Mouse (Mus musculus) heart, adult 2 months (tissue): ENCODE results near the gene Hs3st2. TPM values are rescaled to one million over a fixed set of nuclear protein-coding genes. Genes with fewer than 3 reads are reported as not detected.

Experiments used
- DNase-seq, 2 experiments: peaks; one replicate each; pipeline ENCODE4 v3.0.0; 2021
- H3K27ac ChIP-seq: fragments of 200-600 bp; 2 replicates; pipeline ENCODE4 v1.8.1; 2022
- H3K27me3 ChIP-seq: fragments of 200-500 bp; 2 replicates; pipeline ENCODE4 v1.6.1; 2012; ENCODE audit warnings: mild to moderate bottlenecking, low read length, inconsistent platforms, mixed read lengths; ENCODE audit not compliant: control insufficient read depth, insufficient read depth
- H3K36me3 ChIP-seq: fragments of 200-500 bp; 2 replicates; pipeline ENCODE4 v1.6.1; 2012; ENCODE audit warnings: low read length, inconsistent platforms; ENCODE audit not compliant: control insufficient read depth, insufficient read depth
- H3K4me1 ChIP-seq: fragments of 200-500 bp; 2 replicates; pipeline ENCODE4 v1.6.1; 2011; ENCODE audit warnings: low read length; ENCODE audit not compliant: control insufficient read depth, insufficient read depth
- H3K4me3 ChIP-seq: fragments of 200-600 bp; 2 replicates; pipeline ENCODE4 v1.8.1; 2022
- H3K79me2 ChIP-seq: fragments of 200-500 bp; replicated peaks from 2 replicates; pipeline ENCODE4 v1.6.1; 2012; ENCODE audit warnings: mild to moderate bottlenecking, inconsistent platforms, low read length, moderate library complexity, mixed read lengths; ENCODE audit not compliant: control insufficient read depth, insufficient read depth
- H3K9ac ChIP-seq: fragments of 200-500 bp; 2 replicates; pipeline ENCODE4 v1.6.1; 2012; ENCODE audit warnings: low read depth, mild to moderate bottlenecking, control low read depth, inconsistent platforms, low read length, mixed read lengths
- CTCF ChIP-seq: fragments of 200-600 bp; IDR thresholded peaks from 2 replicates; pipeline ENCODE4 v1.8.1; 2022; ENCODE audit warnings: antibody characterized with exemption, mild to moderate bottlenecking, moderate library complexity
- EP300 ChIP-seq: fragments of 200-500 bp; IDR thresholded peaks from 2 replicates; pipeline ENCODE4 v1.6.1; 2011; ENCODE audit warnings: low read depth, low read length, control low read depth; ENCODE audit not compliant: insufficient read depth
- POLR2A ChIP-seq: fragments of 200-500 bp; IDR thresholded peaks from 2 replicates; pipeline ENCODE4 v1.6.1; 2011; ENCODE audit warnings: mild to moderate bottlenecking, low read depth, low read length, control low read depth; ENCODE audit not compliant: insufficient read depth
- WGBS: fragments of 180-500 bp; shearing (Covaris S2); methylation state at CpG from one replicate; pipeline ENCODE4 v1.1.7; 2018; 5-methylcytosine and 5-hydroxymethylcytosine counted together
- intact Hi-C: fragments of 180-260 bp; cut with DNase I; formaldehyde crosslinking; loops from one replicate; pipeline ENCODE4 v1.15.1; 2025
- polyA plus RNA-seq: library from polyadenylated mRNA; depleted of rRNA; stranded (reverse); fragments of >200 nt; gene quantifications from 2 replicates; pipeline ENCODE4 v1.2.3, GENCODE M21; 2012
- total RNA-seq, 2 experiments: library from RNA; stranded (reverse); gene quantifications; 2 replicates each; pipeline ENCODE4 v1.2.3; 2021

Gene Hs3st2
- total and polyA plus RNA-seq, 3 experiments = not detected

DNA sequence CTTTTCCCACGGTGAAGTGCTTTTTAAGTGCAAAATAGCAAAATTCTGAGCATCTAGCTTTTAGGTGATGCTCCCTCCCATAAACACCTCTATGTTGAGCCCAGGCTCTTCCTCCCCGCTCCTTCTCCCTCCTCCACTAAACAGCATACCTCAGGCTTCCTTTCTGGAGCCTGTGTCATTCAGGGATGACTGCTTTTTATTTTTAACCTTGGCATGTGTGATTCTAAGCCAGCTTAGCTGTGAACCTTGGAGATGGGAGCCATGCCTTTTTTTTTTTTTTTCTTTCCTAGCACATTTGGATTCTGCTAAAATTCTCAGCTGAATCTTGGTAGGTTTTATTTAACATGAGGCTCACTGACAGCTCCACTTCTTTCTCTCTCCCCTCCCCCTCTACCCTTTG, 3.2 kb downstream of the Hs3st2 start:
- H3K27ac ChIP-seq = no peak overlapping the region
- no peak overlapping the region for H3K4me3 ChIP-seq
- H3K9ac ChIP-seq = no peak overlapping the region
- 84% methylated on average over 2 of the region's 2 CpGs for WGBS
- H3K4me1 ChIP-seq = no peaks in the 10 kb centered on the region
- H3K27me3 ChIP-seq = peaks cover 6% of the 10 kb centered on the region
- no peak for DNase-seq
- no peaks in the 10 kb centered on the region for H3K79me2 ChIP-seq
- TF ChIP-seq POLR2A (no peak), EP300 (no peak), CTCF (no peak)
- intact Hi-C loops = no loop called here
- H3K36me3 ChIP-seq = no peaks in the 10 kb centered on the region

DNA sequence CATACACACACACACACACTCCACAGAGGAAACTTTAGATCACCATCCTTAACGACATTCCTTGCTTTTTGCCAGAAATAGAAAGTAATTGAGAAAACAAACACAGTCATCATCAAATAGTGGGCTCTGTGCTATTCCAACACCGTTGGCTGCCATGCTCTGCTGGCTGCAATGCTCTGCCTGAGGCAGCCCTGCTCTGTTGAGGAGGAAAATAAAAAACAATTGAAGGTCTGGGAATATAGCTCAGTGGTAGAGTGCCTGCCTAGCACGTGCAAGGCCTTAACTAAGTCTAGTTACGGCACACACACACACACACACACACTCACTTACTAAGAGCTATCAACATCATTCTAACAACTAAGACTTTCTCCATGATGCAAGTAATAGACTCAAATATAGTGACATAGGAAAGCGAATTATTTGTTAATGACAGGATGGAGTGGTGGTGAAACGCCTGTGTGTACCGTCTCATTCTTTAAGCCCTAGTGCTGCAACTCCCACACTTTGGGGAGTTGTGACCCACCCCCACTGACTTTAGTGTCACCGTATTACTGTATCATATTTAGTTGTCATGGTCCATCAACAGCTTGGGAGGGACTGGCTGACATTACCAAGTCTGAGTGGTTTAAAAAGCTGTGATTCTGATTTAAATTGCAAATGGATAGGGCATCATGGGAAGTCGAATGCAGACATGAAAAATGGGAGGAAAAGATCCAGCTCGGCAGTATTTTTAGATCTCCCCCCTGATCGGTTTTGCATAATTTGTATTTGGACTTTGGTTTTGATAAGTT, 19.3 kb downstream of the Hs3st2 start:
- no peaks in the 10 kb centered on the region for H3K4me1 ChIP-seq
- H3K36me3 ChIP-seq = no peaks in the 10 kb centered on the region
- no peak overlapping the region for H3K4me3 ChIP-seq
- no peak overlapping the region for H3K9ac ChIP-seq
- no peaks in the 10 kb centered on the region for H3K27me3 ChIP-seq
- DNase-seq = no peak
- WGBS = 72% methylated on average over 11 of the region's 11 CpGs
- H3K27ac ChIP-seq = no peak overlapping the region
- no peaks in the 10 kb centered on the region for H3K79me2 ChIP-seq
- intact Hi-C loops = no loop called here
- no peak for TF ChIP-seq POLR2A
- TF ChIP-seq EP300 = no peak
- no peak for TF ChIP-seq CTCF

DNA sequence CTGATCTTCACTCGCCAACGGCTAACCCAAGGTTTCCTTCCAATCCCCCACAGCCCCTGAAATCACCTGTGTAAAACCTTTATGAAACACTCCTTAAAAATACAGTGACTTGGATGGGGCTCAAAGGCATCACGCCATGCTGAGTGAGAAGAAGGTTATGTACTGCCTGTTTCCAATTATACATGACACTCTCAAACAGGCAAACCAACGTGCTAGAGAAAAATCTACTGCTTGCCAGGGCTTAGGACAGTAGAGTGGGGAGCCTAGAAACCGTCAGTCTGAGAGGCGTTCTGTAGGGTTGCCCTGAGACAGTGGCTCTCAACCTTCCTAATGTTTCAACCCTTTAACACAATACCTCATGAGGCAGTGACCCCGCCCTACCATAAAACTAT, 19.8 kb downstream of the Hs3st2 start:
- Histone ChIP-seq H3K36me3 (no peaks in the 10 kb centered on the region), H3K27me3 (no peaks in the 10 kb centered on the region), H3K79me2 (no peaks in the 10 kb centered on the region), H3K4me3 (no peak overlapping the region), H3K27ac (no peak overlapping the region), H3K9ac (no peak overlapping the region), H3K4me1 (no peaks in the 10 kb centered on the region)
- intact Hi-C loops = no loop called here
- no peak for DNase-seq
- WGBS = 77% methylated on average over 7 of the region's 7 CpGs
- no peak for TF ChIP-seq EP300
- no peak for TF ChIP-seq CTCF
- TF ChIP-seq POLR2A = no peak

DNA sequence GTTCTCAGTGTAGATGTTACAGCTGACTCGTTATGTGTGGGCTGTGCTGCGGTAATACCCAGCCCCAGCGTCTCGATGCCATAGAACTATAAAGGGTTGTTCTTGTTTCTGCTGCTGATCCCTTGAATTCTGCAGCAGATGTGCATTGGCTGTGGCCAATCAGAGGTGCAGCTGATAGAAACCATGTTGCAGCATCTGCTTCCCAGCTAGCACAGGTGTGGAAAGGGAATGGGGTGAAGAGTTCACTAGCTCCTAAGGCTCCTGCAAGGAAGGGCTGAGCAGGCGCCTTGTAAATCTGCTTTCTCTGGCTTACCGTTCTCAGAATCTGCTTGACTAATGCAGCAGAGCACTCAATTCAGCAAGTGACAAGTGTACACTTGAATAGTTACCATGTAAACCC, 45.2 kb downstream of the Hs3st2 start:
- Histone ChIP-seq H3K4me3 (no peak overlapping the region), H3K79me2 (no peaks in the 10 kb centered on the region), H3K27me3 (no peaks in the 10 kb centered on the region), H3K4me1 (no peaks in the 10 kb centered on the region), H3K9ac (no peak overlapping the region), H3K27ac (no peak overlapping the region), H3K36me3 (no peaks in the 10 kb centered on the region)
- 74% methylated on average over 6 of the region's 6 CpGs for WGBS
- no peak for DNase-seq
- no peak for TF ChIP-seq EP300
- no peak for TF ChIP-seq CTCF
- no peak for TF ChIP-seq POLR2A
- intact Hi-C loops = no loop called here

GRCm38 (mm10) chr7:121441186-121441585, 49.5 kb downstream of the Hs3st2 start:
- H3K27me3 ChIP-seq = no peaks in the 10 kb centered on the region
- intact Hi-C loops = no loop called here
- H3K27ac ChIP-seq = no peak overlapping the region
- no peak overlapping the region for H3K4me3 ChIP-seq
- H3K4me1 ChIP-seq = no peaks in the 10 kb centered on the region
- no peaks in the 10 kb centered on the region for H3K36me3 ChIP-seq
- no peak for DNase-seq
- no peaks in the 10 kb centered on the region for H3K79me2 ChIP-seq
- H3K9ac ChIP-seq = no peak overlapping the region
- 74% methylated on average over 5 of the region's 5 CpGs for WGBS
- TF ChIP-seq POLR2A = no peak
- TF ChIP-seq CTCF = no peak
- no peak for TF ChIP-seq EP300

DNA sequence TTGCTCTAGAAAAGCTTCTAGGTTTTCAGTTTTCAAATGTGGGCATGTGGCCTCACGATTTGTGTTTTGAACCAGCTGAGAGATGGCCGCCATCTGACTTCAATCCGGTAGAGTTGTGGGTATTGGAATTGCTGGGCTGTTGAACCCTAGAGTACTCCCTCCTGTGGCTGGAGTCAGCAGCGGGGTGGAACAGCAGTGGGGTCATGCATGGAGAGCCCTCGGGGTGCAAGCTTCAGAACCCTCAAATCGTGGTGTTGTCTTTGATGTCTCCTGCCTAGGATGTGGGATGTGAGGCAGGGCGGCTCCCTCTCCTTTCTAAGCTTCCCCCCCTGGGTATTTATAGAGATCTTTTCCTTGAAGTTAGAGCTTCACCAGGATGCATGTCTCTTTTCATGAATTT, 52.7 kb downstream of the Hs3st2 start:
- no peak for DNase-seq
- Histone ChIP-seq H3K27ac (no peak overlapping the region), H3K4me3 (no peak overlapping the region), H3K79me2 (no peaks in the 10 kb centered on the region), H3K4me1 (no peaks in the 10 kb centered on the region), H3K27me3 (no peaks in the 10 kb centered on the region), H3K36me3 (no peaks in the 10 kb centered on the region), H3K9ac (no peak overlapping the region)
- 64% methylated on average over 7 of the region's 7 CpGs for WGBS
- intact Hi-C loops = no loop called here
- no peak for TF ChIP-seq CTCF
- no peak for TF ChIP-seq EP300
- TF ChIP-seq POLR2A = no peak
